Mouse (Mus musculus) thymus, adult 2 months (tissue): ENCODE measurements around the gene Btf3l4. TPM values are rescaled to one million over a fixed set of nuclear protein-coding genes. Genes with fewer than 3 reads are reported as not detected.

Source experiments
- DNase-seq: peaks from one replicate; pipeline ENCODE4 v3.0.0; 2021
- H3K27ac ChIP-seq: fragments of 200-500 bp; 2 replicates; pipeline ENCODE4 v1.5.1; 2012; ENCODE audit warnings: low read length, control low read depth; ENCODE audit not compliant: control insufficient read depth, insufficient read depth
- H3K27me3 ChIP-seq: fragments of 200-500 bp; 2 replicates; pipeline ENCODE4 v1.6.1; 2012; ENCODE audit warnings: mild to moderate bottlenecking, low read length, moderate library complexity, mixed read lengths; ENCODE audit not compliant: control insufficient read depth, insufficient read depth
- H3K36me3 ChIP-seq: fragments of 200-500 bp; 2 replicates; pipeline ENCODE4 v1.6.1; 2012; ENCODE audit warnings: mild to moderate bottlenecking, low read length, moderate library complexity; ENCODE audit not compliant: control insufficient read depth, insufficient read depth
- H3K4me1 ChIP-seq: fragments of 200-500 bp; replicated peaks from 2 replicates; pipeline ENCODE4 v1.6.1; 2012; ENCODE audit warnings: low read length; ENCODE audit not compliant: control insufficient read depth, insufficient read depth
- H3K4me3 ChIP-seq: fragments of 200-500 bp; 2 replicates; pipeline ENCODE4 v1.5.1; 2012; ENCODE audit warnings: mild to moderate bottlenecking, low read length, control low read depth, moderate library complexity; ENCODE audit not compliant: control insufficient read depth, insufficient read depth
- CTCF ChIP-seq: fragments of 200-500 bp; IDR thresholded peaks from 2 replicates; pipeline ENCODE4 v1.5.1; 2012; ENCODE audit warnings: mild to moderate bottlenecking, control low read depth, low read length, moderate library complexity, borderline replicate concordance; ENCODE audit not compliant: control insufficient read depth, poor library complexity, insufficient read depth; ENCODE audit errors: extremely low read depth
- POLR2A ChIP-seq: fragments of 200-500 bp; IDR thresholded peaks from 2 replicates; pipeline ENCODE4 v1.6.1; 2012; ENCODE audit warnings: mild to moderate bottlenecking, low read length, control low read depth, moderate library complexity; ENCODE audit not compliant: control insufficient read depth, poor library complexity, insufficient read depth; ENCODE audit errors: extremely low read depth
- WGBS: fragments of 180-500 bp; shearing (Covaris S2); methylation state at CpG from one replicate; pipeline ENCODE4 v1.1.7; 2018; 5-methylcytosine and 5-hydroxymethylcytosine counted together
- polyA plus RNA-seq: library from polyadenylated mRNA; depleted of rRNA; stranded (reverse); fragments of >200 nt; gene quantifications from 2 replicates; pipeline ENCODE4 v1.2.3, GENCODE M21; 2012

Gene Btf3l4
- polyA plus RNA-seq, 1 experiment, result 19.3 TPM

- 50% methylated on average over 2 of the region's 2 CpGs for WGBS
- TF ChIP-seq POLR2A, result no peak
- TF ChIP-seq CTCF, result no peak
- H3K36me3 ChIP-seq, result no peaks in the 10 kb centered on the region
- no peak overlapping the region for H3K4me3 ChIP-seq
- no peaks in the 10 kb centered on the region for H3K27me3 ChIP-seq
- H3K27ac ChIP-seq, result no peak overlapping the region
- DNase-seq, result peak; percentile 46
- no peaks in the 10 kb centered on the region for H3K4me1 ChIP-seq
Observed at GRCm38 (mm10) chr4:108798083-108798830, 35.2 kb downstream of the Btf3l4 start.

DNA sequence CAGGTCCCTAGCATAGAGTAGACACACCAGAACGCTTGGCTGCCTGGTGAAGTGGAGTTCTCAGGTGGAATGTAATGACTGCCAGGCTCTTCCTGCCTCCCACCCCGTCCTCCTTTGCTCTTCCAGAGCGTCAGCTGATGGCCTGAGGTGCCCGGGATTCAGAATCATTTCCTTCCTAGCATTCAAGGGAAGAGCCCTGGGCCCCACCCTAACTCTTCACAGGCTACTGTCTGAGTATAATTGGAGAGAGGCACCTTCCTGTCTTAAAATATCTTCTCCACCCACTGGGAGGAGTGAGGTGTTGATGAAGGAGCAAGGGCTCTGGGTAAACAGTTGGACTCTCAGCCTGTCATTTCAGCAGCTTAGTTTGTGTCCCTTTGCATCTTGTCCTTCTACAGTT is 36.7 kb downstream of the Btf3l4 start:
- Histone ChIP-seq H3K36me3 (no peaks in the 10 kb centered on the region), H3K27ac (no peak overlapping the region), H3K4me3 (no peak overlapping the region), H3K27me3 (no peaks in the 10 kb centered on the region), H3K4me1 (no peaks in the 10 kb centered on the region)
- no peak for TF ChIP-seq CTCF
- no peak for TF ChIP-seq POLR2A
- DNase-seq, result no peak
- 49% methylated on average over 4 of the region's 4 CpGs for WGBS

DNA sequence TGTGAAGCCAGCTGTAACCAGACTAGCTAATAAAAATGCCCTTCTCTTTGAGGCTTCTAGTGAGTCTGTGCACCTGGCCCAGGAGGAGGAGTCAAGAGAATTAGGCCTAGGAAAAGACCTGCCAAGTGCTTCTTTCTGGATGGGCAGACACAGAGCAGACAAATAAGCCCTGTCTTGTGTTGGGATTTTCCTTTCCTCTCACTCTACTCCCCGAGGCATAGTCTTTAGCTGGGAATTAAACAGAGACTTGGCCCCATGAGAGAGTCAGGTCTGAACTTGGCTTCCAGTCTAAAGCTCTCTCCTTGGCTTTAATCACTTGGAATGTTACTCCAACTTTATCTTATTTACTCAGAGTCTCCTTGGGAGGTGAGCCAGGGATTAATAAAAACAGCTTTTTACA is 39.5 kb downstream of the Btf3l4 start:
- Histone ChIP-seq H3K27ac (no peak overlapping the region), H3K27me3 (no peaks in the 10 kb centered on the region), H3K36me3 (no peaks in the 10 kb centered on the region), H3K4me1 (no peaks in the 10 kb centered on the region), H3K4me3 (no peak overlapping the region)
- 72% methylated on average over 1 of the region's 1 CpGs for WGBS
- DNase-seq, result no peak
- TF ChIP-seq CTCF, result no peak
- no peak for TF ChIP-seq POLR2A

DNA sequence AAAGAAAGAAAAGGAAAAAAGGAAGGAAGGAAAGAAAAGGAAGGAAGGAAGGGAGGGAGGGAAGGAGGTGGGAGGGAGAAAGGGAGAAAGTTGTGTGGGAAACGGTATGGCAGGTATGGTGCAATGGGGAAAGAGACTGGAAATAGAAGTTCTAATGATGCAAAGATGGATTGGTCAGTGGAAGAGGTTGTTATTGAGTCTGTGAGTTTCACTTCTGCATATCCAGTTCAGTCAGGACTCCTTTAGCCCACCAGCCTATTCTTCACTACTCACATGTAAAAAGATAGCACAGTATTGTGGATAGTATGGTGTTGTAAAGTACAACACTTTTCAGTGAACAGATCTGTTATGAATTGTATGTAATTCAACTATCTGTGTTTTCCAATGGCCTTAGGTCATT is 42.9 kb downstream of the Btf3l4 start:
- Histone ChIP-seq H3K27ac (no peak overlapping the region), H3K4me3 (no peak overlapping the region), H3K27me3 (no peaks in the 10 kb centered on the region), H3K36me3 (no peaks in the 10 kb centered on the region), H3K4me1 (no peaks in the 10 kb centered on the region)
- WGBS, result 51% methylated on average over 1 of the region's 1 CpGs
- no peak for DNase-seq
- TF ChIP-seq CTCF (no peak), POLR2A (no peak)

GRCm38 (mm10) chr4:108789258-108789936 is 44.0 kb downstream of the Btf3l4 start:
- TF ChIP-seq POLR2A (no peak), CTCF (no peak)
- H3K27me3 ChIP-seq, result no peaks in the 10 kb centered on the region
- 60% methylated on average over 6 of the region's 6 CpGs for WGBS
- no peak overlapping the region for H3K4me3 ChIP-seq
- no peak for DNase-seq
- H3K36me3 ChIP-seq, result no peaks in the 10 kb centered on the region
- no peak overlapping the region for H3K27ac ChIP-seq
- no peaks in the 10 kb centered on the region for H3K4me1 ChIP-seq

GRCm38 (mm10) chr4:108782421-108783085 is 50.9 kb downstream of the Btf3l4 start:
- Histone ChIP-seq H3K4me3 (no peak overlapping the region), H3K27me3 (peaks cover 11% of the 10 kb centered on the region; the same call in 1 of the 2 replicates), H3K27ac (no peak overlapping the region), H3K4me1 (peaks cover 3% of the 10 kb centered on the region; the same call in 1 of the 2 replicates), H3K36me3 (no peaks in the 10 kb centered on the region)
- WGBS, result 37% methylated on average over 8 of the region's 8 CpGs
- TF ChIP-seq CTCF, result no peak
- TF ChIP-seq POLR2A, result no peak
- DNase-seq, result no peak
